Mouse (Mus musculus) brain, embryonic 14.5 days (tissue): ENCODE results near the gene Vsig10.

Source experiments
- CTCF ChIP-seq: fragments of 200-500 bp; IDR thresholded peaks from 2 replicates; pipeline ENCODE4 v1.5.1; 2012; ENCODE audit warnings: inconsistent platforms, mild to moderate bottlenecking, moderate library complexity, borderline replicate concordance; ENCODE audit not compliant: insufficient read depth, insufficient read length; ENCODE audit errors: extremely low read depth
- POLR2A ChIP-seq: fragments of 200-500 bp; IDR thresholded peaks from 2 replicates; pipeline ENCODE4 v1.6.1; 2012; ENCODE audit warnings: mild to moderate bottlenecking, inconsistent platforms, borderline replicate concordance; ENCODE audit not compliant: poor library complexity, insufficient read depth, insufficient read length, severe bottlenecking; ENCODE audit errors: extremely low read depth

GRCm38 (mm10) chr5:117360631-117361541, 42.0 kb downstream of the Vsig10 start:
- TF ChIP-seq POLR2A = no peak
- TF ChIP-seq CTCF = no peak
